Mouse (Mus musculus) CD8-positive naive resting alpha-beta T cell, adult 57 days (primary cell): ENCODE data around the gene Foxs1. TPM values are rescaled to one million over a fixed set of nuclear protein-coding genes. Genes with fewer than 3 reads are reported as not detected.

Experiments used
- total RNA-seq: library from RNA; stranded (reverse); gene quantifications from one replicate; pipeline ENCODE4 v1.2.4, GENCODE M21; 2023

Foxs1 gene
- total RNA-seq, result not detected

DNA sequence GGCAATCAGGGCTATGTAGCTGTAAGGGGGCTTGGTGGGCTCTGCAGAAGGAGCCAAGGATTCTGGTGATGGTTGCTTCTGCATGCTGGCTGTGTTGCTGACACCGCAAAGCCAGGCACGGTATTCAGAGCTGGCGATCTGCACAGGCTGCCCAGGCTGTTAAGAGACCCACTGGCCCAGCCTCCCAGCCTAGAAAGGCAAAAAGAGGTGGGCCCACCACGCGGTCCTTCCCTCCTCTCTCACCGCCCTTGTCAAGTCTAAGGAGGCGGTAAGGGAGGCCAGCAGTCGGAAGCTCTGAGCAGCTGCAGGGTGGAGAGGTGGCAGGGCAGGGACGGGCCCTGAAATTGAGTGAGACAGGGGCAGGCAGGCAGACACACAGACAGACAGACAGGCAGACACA is at the start of gene Foxs1:
Gene Foxs1, minus strand, starts transcription at position 161 of the 400 bp plus-strand sequence.

DNA sequence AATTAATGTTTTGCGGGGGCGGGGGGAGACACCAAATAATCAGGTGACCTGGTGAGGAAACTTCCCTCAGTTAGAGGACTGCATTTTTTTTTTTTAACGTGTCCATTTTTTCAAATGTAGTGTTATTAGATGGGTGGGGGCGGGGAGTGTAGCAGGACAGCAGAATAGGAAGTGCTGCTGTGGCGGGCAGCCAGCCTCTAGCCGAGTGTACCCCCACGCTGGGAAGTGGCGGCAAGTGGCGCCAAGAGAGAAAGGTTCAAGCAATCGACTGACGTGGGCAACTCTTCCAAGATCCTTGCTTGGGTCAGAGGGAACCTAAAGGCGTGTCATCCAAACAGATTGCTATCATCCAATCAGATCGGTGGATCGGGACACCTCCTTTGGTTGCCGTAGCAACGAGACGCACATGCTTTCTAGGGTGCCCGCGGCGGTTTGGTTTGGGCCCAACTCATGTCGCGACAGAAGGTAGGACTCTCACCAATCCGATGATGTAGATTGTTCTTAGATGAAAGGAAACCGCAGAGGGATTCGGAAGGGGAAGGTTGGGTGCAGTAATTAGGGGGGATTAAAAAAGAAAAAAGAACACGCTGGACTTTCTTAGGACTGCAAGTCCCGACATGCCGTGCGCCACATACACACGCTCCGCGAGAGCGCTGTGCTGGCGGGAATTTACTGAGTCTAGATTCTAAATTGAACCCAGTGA is 29.2 kb upstream of the Foxs1 start, which contains the start of gene Ttll9:
Gene Ttll9, plus strand, starts transcription at position 395 of the 703 bp plus-strand sequence.

DNA sequence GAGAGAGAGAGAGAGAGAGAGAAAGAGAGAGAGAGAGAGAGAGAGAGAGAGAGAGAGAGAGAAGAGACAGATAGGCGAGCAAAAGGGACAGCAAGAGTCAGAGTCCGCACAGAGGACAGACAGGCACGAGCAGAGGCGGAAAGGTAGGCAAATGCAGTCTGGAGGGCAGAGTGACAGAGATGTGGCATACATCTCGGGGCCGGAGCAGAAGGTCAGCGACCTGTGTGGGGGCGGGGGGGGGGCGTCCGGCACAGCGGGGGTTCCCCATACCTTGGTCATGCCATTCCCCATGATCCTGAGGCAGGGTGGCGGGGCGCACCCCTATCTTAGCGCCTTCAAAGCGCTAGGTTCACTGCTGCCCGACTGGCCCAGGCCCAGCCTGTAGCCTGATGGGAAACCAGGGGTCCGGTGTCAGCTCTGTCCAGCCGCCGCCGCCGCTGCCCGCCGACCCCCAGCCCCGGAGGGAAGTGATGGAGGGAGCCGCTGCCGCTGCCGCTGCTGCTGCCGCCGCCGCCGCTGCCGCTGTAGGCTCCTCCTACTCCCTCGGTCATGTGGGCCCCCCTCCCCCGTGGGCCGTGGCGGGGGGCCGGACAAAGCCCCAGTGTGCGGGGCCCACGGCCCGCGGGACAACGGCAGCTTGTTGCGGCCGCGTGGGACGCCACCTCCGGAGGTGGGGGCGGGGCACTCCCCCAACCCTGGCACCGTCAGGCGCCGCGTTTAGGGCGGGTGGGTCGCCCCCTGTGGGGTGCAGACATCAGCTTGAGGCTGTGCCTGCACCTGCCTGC is 18.2 kb upstream of the Foxs1 start, which contains the start of gene Dusp15:
Gene Dusp15, minus strand, starts transcription at position 634 of the 785 bp plus-strand sequence.

DNA sequence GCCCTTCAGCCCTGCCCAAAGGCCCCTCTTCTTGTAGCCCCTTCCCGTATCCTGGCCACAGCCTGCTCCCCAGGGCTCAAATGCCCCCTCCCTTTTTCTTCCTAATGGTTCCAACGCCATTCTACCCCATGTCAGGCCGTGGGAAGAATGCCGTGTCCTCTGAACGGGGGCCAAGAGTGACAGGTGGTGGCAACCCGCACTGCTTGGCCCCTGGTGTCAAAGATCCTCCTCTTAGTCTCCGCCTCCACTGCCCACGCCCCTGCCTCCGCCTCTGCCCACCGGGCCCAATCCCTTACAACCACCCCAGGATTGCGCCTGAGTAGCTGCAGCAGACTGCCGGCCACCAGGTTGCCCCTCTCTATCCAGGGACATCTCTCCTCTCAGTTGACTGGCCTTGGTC is 22.0 kb downstream of the Foxs1 start, which contains the start of gene Mylk2:
Gene Mylk2, plus strand, starts transcription at position 322 of the 400 bp plus-strand sequence.

Other genes starting within 250 kb of the Foxs1 start
- gene Mcts2, start 246.2 kb downstream of the Foxs1 start, total RNA-seq, result 20.3 TPM
- gene Id1, start 197.0 kb downstream of the Foxs1 start, total RNA-seq, result 1.4 TPM
- gene Cox4i2, start 179.0 kb downstream of the Foxs1 start, total RNA-seq, result not detected
- gene Bcl2l1, start 101.5 kb downstream of the Foxs1 start, total RNA-seq, result 15.6 TPM
- 1.5 TPM for gene Tpx2, start 85.2 kb downstream of the Foxs1 start, total RNA-seq
- gene Mylk2, start 21.9 kb downstream of the Foxs1 start, total RNA-seq, result not detected
- gene Dusp15, start 18.5 kb upstream of the Foxs1 start, total RNA-seq, result not detected
- not detected for gene Ttll9, start 29.3 kb upstream of the Foxs1 start, total RNA-seq
- 75.9 TPM for gene Pdrg1, start 82.2 kb upstream of the Foxs1 start, total RNA-seq
- gene Xkr7, start 98.6 kb upstream of the Foxs1 start, total RNA-seq, result not detected
- gene Ccm2l, start 132.7 kb upstream of the Foxs1 start, total RNA-seq, result not detected
- 13.5 TPM for gene Hck, start 175.3 kb upstream of the Foxs1 start, total RNA-seq
- 77.3 TPM for gene Tm9sf4, start 228.1 kb upstream of the Foxs1 start, total RNA-seq